Mouse (Mus musculus): ENCODE results near the gene Txn2. TPM values are rescaled to one million over a fixed set of nuclear protein-coding genes. Genes with fewer than 3 reads are reported as not detected.
A peak's percentile ranks its signal among the peaks of the same experiment; 100 is the strongest.

Gene Txn2
- polyA plus RNA-seq (2014; fragmentation: Nextera tagmentation; extraction: Ambion mirVana), result 207 and 216 TPM in 2 replicates

GRCm38 (mm10) chr15:77928673-77929331, at the start of gene Txn2:
Txn2 (minus strand) TSS chr15:77929006.
- peak within 1 kb of the TSS; percentile 81 for H3K4me2 ChIP-seq (replicated peaks)
- peak within 1 kb of the TSS; percentile 71 for H3K4me3 ChIP-seq (replicated peaks; ENCODE audit: low read length)
- no peaks in the 10 kb centered on the region for H3K27me3 ChIP-seq (ENCODE audit: control insufficient read depth, insufficient read depth, low read length)
- DNase-seq (ENCODE audit: low spot score) (peak; percentile 97), ATAC-seq (ENCODE audit: low FRiP score) (peak; percentile 96)
- WGBS, result under 1% methylated on average over 33 of the region's 34 CpGs
- H3K36me3 ChIP-seq (replicated peaks; ENCODE audit: control insufficient read depth, insufficient read depth), result peaks cover 29% of the 10 kb centered on the region
- peak within 1 kb of the TSS; percentile 96 for H3K27ac ChIP-seq
- peaks cover 22% of the 10 kb centered on the region for H3K4me1 ChIP-seq (replicated peaks; ENCODE audit: control insufficient read depth, insufficient read depth, low read length)
- no peaks in the 10 kb centered on the region for H3K9me3 ChIP-seq (ENCODE audit: control insufficient read depth, low read length)
- H3K9ac ChIP-seq, result peak within 1 kb of the TSS; percentile 72

GRCm38 (mm10) chr15:77977663-77978062, 48.9 kb upstream of the Txn2 start:
- Histone ChIP-seq H3K4me1 (replicated peaks; ENCODE audit: control insufficient read depth, insufficient read depth, low read length) (no peaks in the 10 kb centered on the region), H3K9me3 (ENCODE audit: control insufficient read depth, low read length) (no peaks in the 10 kb centered on the region)
- ATAC-seq (ENCODE audit: low FRiP score), result no peak

GRCm38 (mm10) chr15:77974165-77974841, 45.5 kb upstream of the Txn2 start:
- Histone ChIP-seq H3K36me3 (replicated peaks; ENCODE audit: control insufficient read depth, insufficient read depth) (no peaks in the 10 kb centered on the region), H3K4me2 (replicated peaks) (no peak overlapping the region), H3K27ac (no peak overlapping the region), H3K4me1 (replicated peaks; ENCODE audit: control insufficient read depth, insufficient read depth, low read length) (peaks cover 9% of the 10 kb centered on the region), H3K27me3 (ENCODE audit: control insufficient read depth, insufficient read depth, low read length) (no peaks in the 10 kb centered on the region), H3K9ac (no peak overlapping the region), H3K4me3 (replicated peaks; ENCODE audit: low read length) (no peak overlapping the region), H3K9me3 (ENCODE audit: control insufficient read depth, low read length) (no peaks in the 10 kb centered on the region)
- WGBS, result 81% methylated on average over 6 of the region's 6 CpGs
- ATAC-seq (ENCODE audit: low FRiP score) (no peak), DNase-seq (ENCODE audit: low spot score) (no peak)

More at GRCm38 (mm10) chr15:77977663-77978062, 48.9 kb upstream of the Txn2 start:
- Histone ChIP-seq H3K27ac (no peak overlapping the region), H3K4me2 (replicated peaks) (no peak overlapping the region), H3K27me3 (ENCODE audit: control insufficient read depth, insufficient read depth, low read length) (no peaks in the 10 kb centered on the region), H3K36me3 (replicated peaks; ENCODE audit: control insufficient read depth, insufficient read depth) (no peaks in the 10 kb centered on the region), H3K9ac (no peak overlapping the region), H3K4me3 (replicated peaks; ENCODE audit: low read length) (no peak overlapping the region)
- 64% methylated on average over 3 of the region's 3 CpGs for WGBS
- DNase-seq (ENCODE audit: low spot score), result no peak

- H3K9me3 ChIP-seq (ENCODE audit: control insufficient read depth, low read length), result no peaks in the 10 kb centered on the region
- under 1% methylated on average over 67 of the region's 72 CpGs for WGBS
- peaks cover 29% of the 10 kb centered on the region for H3K36me3 ChIP-seq (replicated peaks; ENCODE audit: control insufficient read depth, insufficient read depth)
- H3K27me3 ChIP-seq (ENCODE audit: control insufficient read depth, insufficient read depth, low read length), result no peaks in the 10 kb centered on the region
- DNase-seq (ENCODE audit: low spot score) (peak; percentile 95), ATAC-seq (ENCODE audit: low FRiP score) (peak; percentile 89)
- H3K4me2 ChIP-seq (replicated peaks), result peak within 1 kb of the TSS; percentile 95
- peak within 1 kb of the TSS; percentile 99 for H3K27ac ChIP-seq
- peak within 1 kb of the TSS; percentile 92 for H3K9ac ChIP-seq
- peak within 1 kb of the TSS; percentile 77 for H3K4me3 ChIP-seq (replicated peaks; ENCODE audit: low read length)
- peaks cover 12% of the 10 kb centered on the region for H3K4me1 ChIP-seq (replicated peaks; ENCODE audit: control insufficient read depth, insufficient read depth, low read length)
Observed at GRCm38 (mm10) chr15:77970470-77971292, 41.9 kb upstream of the Txn2 start, which contains the start of gene Eif3d. Eif3d (minus strand) TSS chr15:77970813.

- DNase-seq (ENCODE audit: low spot score) (no peak), ATAC-seq (ENCODE audit: low FRiP score) (no peak; the same call in 1 of the 2 replicates)
- H3K36me3 ChIP-seq (replicated peaks; ENCODE audit: control insufficient read depth, insufficient read depth), result peaks cover 36% of the 10 kb centered on the region
- H3K4me2 ChIP-seq (replicated peaks), result peak overlapping the region; percentile 95
- H3K9ac ChIP-seq, result peak overlapping the region; percentile 92
- no peaks in the 10 kb centered on the region for H3K9me3 ChIP-seq (ENCODE audit: control insufficient read depth, low read length)
- H3K4me1 ChIP-seq (replicated peaks; ENCODE audit: control insufficient read depth, insufficient read depth, low read length), result peaks cover 12% of the 10 kb centered on the region
- peak overlapping the region; percentile 99 for H3K27ac ChIP-seq
- peak overlapping the region; percentile 77 for H3K4me3 ChIP-seq (replicated peaks; ENCODE audit: low read length)
- H3K27me3 ChIP-seq (ENCODE audit: control insufficient read depth, insufficient read depth, low read length), result no peaks in the 10 kb centered on the region
- WGBS, result 4% methylated on average over 15 of the region's 15 CpGs
Observed at GRCm38 (mm10) chr15:77969940-77970469, 41.2 kb upstream of the Txn2 start.

GRCm38 (mm10) chr15:77965117-77965528, 36.3 kb upstream of the Txn2 start:
- Histone ChIP-seq H3K9ac (no peak overlapping the region), H3K4me3 (replicated peaks; ENCODE audit: low read length) (no peak overlapping the region), H3K27ac (no peak overlapping the region), H3K9me3 (ENCODE audit: control insufficient read depth, low read length) (no peaks in the 10 kb centered on the region), H3K4me2 (replicated peaks) (no peak overlapping the region), H3K27me3 (ENCODE audit: control insufficient read depth, insufficient read depth, low read length) (no peaks in the 10 kb centered on the region), H3K4me1 (replicated peaks; ENCODE audit: control insufficient read depth, insufficient read depth, low read length) (peaks cover 9% of the 10 kb centered on the region), H3K36me3 (replicated peaks; ENCODE audit: control insufficient read depth, insufficient read depth) (peaks cover 85% of the 10 kb centered on the region)
- WGBS, result 84% methylated on average over 9 of the region's 9 CpGs
- ATAC-seq (ENCODE audit: low FRiP score), result no peak
- no peak for DNase-seq (ENCODE audit: low spot score)

- Histone ChIP-seq H3K4me2 (replicated peaks) (no peak overlapping the region), H3K4me1 (replicated peaks; ENCODE audit: control insufficient read depth, insufficient read depth, low read length) (no peaks in the 10 kb centered on the region), H3K27me3 (ENCODE audit: control insufficient read depth, insufficient read depth, low read length) (no peaks in the 10 kb centered on the region), H3K9me3 (ENCODE audit: control insufficient read depth, low read length) (no peaks in the 10 kb centered on the region), H3K4me3 (replicated peaks; ENCODE audit: low read length) (no peak overlapping the region), H3K27ac (no peak overlapping the region), H3K36me3 (replicated peaks; ENCODE audit: control insufficient read depth, insufficient read depth) (peaks cover 95% of the 10 kb centered on the region), H3K9ac (no peak overlapping the region)
- ATAC-seq (ENCODE audit: low FRiP score) (no peak), DNase-seq (ENCODE audit: low spot score) (no peak)
- 97% methylated on average over 5 of the region's 5 CpGs for WGBS
Observed at GRCm38 (mm10) chr15:77962447-77962846, 33.6 kb upstream of the Txn2 start.

GRCm38 (mm10) chr15:77960693-77961092, 31.9 kb upstream of the Txn2 start:
- Histone ChIP-seq H3K4me2 (replicated peaks) (no peak overlapping the region), H3K9ac (no peak overlapping the region), H3K9me3 (ENCODE audit: control insufficient read depth, low read length) (no peaks in the 10 kb centered on the region), H3K36me3 (replicated peaks; ENCODE audit: control insufficient read depth, insufficient read depth) (peaks cover 78% of the 10 kb centered on the region), H3K27me3 (ENCODE audit: control insufficient read depth, insufficient read depth, low read length) (no peaks in the 10 kb centered on the region), H3K27ac (no peak overlapping the region), H3K4me3 (replicated peaks; ENCODE audit: low read length) (no peak overlapping the region), H3K4me1 (replicated peaks; ENCODE audit: control insufficient read depth, insufficient read depth, low read length) (peaks cover 10% of the 10 kb centered on the region)
- 93% methylated on average over 6 of the region's 6 CpGs for WGBS
- DNase-seq (ENCODE audit: low spot score), result no peak
- ATAC-seq (ENCODE audit: low FRiP score), result no peak

- Histone ChIP-seq H3K36me3 (replicated peaks; ENCODE audit: control insufficient read depth, insufficient read depth) (peaks cover 56% of the 10 kb centered on the region), H3K27ac (no peak overlapping the region), H3K4me1 (replicated peaks; ENCODE audit: control insufficient read depth, insufficient read depth, low read length) (peaks cover 24% of the 10 kb centered on the region), H3K9me3 (ENCODE audit: control insufficient read depth, low read length) (no peaks in the 10 kb centered on the region), H3K4me2 (replicated peaks) (no peak overlapping the region), H3K27me3 (ENCODE audit: control insufficient read depth, insufficient read depth, low read length) (no peaks in the 10 kb centered on the region), H3K9ac (no peak overlapping the region), H3K4me3 (replicated peaks; ENCODE audit: low read length) (no peak overlapping the region)
- WGBS, result 68% methylated on average over 3 of the region's 3 CpGs
- no peak for DNase-seq (ENCODE audit: low spot score)
- no peak for ATAC-seq (ENCODE audit: low FRiP score)
Observed at GRCm38 (mm10) chr15:77958071-77958470, 29.3 kb upstream of the Txn2 start.

All from hindbrain, embryonic 14.5 days (tissue).